Mouse (Mus musculus): ENCODE results near the gene Gm49450. TPM values are rescaled to one million over a fixed set of nuclear protein-coding genes. Genes with fewer than 3 reads are reported as not detected.

Gene Gm49450
- polyA plus RNA-seq, 1 experiment from 2014 or later, result not detected

GRCm38 (mm10) chr15:98987077-98987630 lies 33.8 kb upstream of the Gm49450 start:
- ATAC-seq (ENCODE audit: low FRiP score, low TSS enrichment) (no peak), DNase-seq (ENCODE audit: low spot score) (no peak)
- H3K27ac ChIP-seq (replicated peaks), result peak overlapping the region; percentile 98
- no peak overlapping the region for H3K9ac ChIP-seq (ENCODE audit: low read length)
- H3K4me3 ChIP-seq (ENCODE audit: low read depth, low read length), result no peak overlapping the region
- no peaks in the 10 kb centered on the region for H3K36me3 ChIP-seq (ENCODE audit: control insufficient read depth, insufficient read depth, low read length)
- H3K27me3 ChIP-seq (ENCODE audit: control insufficient read depth, insufficient read depth, low read length), result no peaks in the 10 kb centered on the region
- peak overlapping the region; percentile 21 for H3K4me2 ChIP-seq (replicated peaks; ENCODE audit: low read depth)
- H3K4me1 ChIP-seq (replicated peaks; ENCODE audit: control insufficient read depth, insufficient read depth), result 0 out of 2 replicates have a peak, but pooled peaks cover 2% of the 10 kb centered on the region
- H3K9me3 ChIP-seq (ENCODE audit: control insufficient read depth, low read length), result no peaks in the 10 kb centered on the region
- no peak for TF ChIP-seq CTCF (IDR thresholded peaks at IDR 0.05; ENCODE audit: low read depth)
- 33% methylated on average over 7 of the region's 7 CpGs for WGBS

DNA sequence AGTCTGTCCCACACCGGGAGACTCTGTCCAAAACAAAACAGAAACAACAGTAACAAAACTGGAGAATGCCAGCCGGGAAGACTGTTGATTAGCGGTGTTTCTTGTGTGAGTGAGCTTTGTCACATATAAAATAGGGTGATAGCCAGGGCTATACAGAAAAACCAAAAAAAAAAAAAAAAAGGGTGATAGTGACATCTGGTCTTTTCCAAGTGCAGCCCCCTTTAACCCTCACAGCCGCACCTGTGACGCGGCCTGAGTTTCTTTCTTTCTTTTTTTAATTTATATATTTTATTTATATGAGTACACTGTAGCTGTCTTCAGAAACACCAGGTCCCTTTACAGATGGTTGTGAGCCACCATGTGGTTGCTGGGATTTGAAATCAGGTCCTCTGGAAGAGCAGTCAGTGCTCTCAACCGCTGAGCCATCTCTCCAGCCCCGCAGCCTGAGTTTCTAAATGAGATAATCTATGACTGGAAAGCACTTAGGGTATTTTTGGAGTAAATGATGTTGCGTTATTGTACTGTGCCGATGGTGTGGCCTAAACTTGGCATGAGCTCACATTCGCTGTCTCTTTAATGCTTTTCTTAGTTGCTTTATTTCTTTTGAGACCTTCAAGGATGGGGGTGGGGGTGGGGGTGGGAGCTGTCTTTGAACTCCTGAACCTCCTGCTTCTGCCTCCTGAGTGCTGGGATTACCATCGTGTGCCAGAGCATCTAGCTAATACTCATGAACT lies 32.8 kb upstream of the Gm49450 start:
- WGBS, result 39% methylated on average over 12 of the region's 12 CpGs
- Histone ChIP-seq H3K4me3 (ENCODE audit: low read depth, low read length) (peak overlapping the region; percentile 52), H3K27me3 (ENCODE audit: control insufficient read depth, insufficient read depth, low read length) (no peaks in the 10 kb centered on the region), H3K27ac (replicated peaks) (peak overlapping the region; percentile 98), H3K4me1 (replicated peaks; ENCODE audit: control insufficient read depth, insufficient read depth) (0 out of 2 replicates have a peak, but pooled peaks cover 2% of the 10 kb centered on the region), H3K9ac (ENCODE audit: low read length) (peak overlapping the region; percentile 79), H3K36me3 (ENCODE audit: control insufficient read depth, insufficient read depth, low read length) (no peaks in the 10 kb centered on the region), H3K4me2 (replicated peaks; ENCODE audit: low read depth) (peak overlapping the region; percentile 61), H3K9me3 (ENCODE audit: control insufficient read depth, low read length) (no peaks in the 10 kb centered on the region)
- no peak for DNase-seq (ENCODE audit: low spot score)
- no peak for ATAC-seq (ENCODE audit: low FRiP score, low TSS enrichment)
- TF ChIP-seq CTCF (IDR thresholded peaks at IDR 0.05; ENCODE audit: low read depth) (no peak), EP300 (optimal IDR thresholded peaks at IDR 0.05) (no peak)

- Histone ChIP-seq H3K27me3 (ENCODE audit: control insufficient read depth, insufficient read depth, low read length) (no peaks in the 10 kb centered on the region), H3K9me3 (ENCODE audit: control insufficient read depth, low read length) (no peaks in the 10 kb centered on the region), H3K36me3 (ENCODE audit: control insufficient read depth, insufficient read depth, low read length) (no peaks in the 10 kb centered on the region), H3K27ac (replicated peaks) (peak overlapping the region; percentile 98), H3K4me2 (replicated peaks; ENCODE audit: low read depth) (peak overlapping the region; percentile 61), H3K4me1 (replicated peaks; ENCODE audit: control insufficient read depth, insufficient read depth) (no peaks in the 10 kb centered on the region), H3K9ac (ENCODE audit: low read length) (peak overlapping the region; percentile 79), H3K4me3 (ENCODE audit: low read depth, low read length) (peak overlapping the region; percentile 52)
- no peak for TF ChIP-seq CTCF (IDR thresholded peaks at IDR 0.05; ENCODE audit: low read depth)
- no peak for TF ChIP-seq EP300 (optimal IDR thresholded peaks at IDR 0.05)
- peak; percentile 85 for ATAC-seq (ENCODE audit: low FRiP score, low TSS enrichment)
- under 1% methylated on average over 29 of the region's 29 CpGs for WGBS
- peak; percentile 80 for DNase-seq (ENCODE audit: low spot score)
Observed at GRCm38 (mm10) chr15:98985240-98985981, 32.1 kb upstream of the Gm49450 start.

- Histone ChIP-seq H3K9ac (ENCODE audit: low read length) (no peak overlapping the region; the same call in 1 of the 2 replicates), H3K36me3 (ENCODE audit: control insufficient read depth, insufficient read depth, low read length) (no peaks in the 10 kb centered on the region), H3K4me1 (replicated peaks; ENCODE audit: control insufficient read depth, insufficient read depth) (no peaks in the 10 kb centered on the region), H3K9me3 (ENCODE audit: control insufficient read depth, low read length) (no peaks in the 10 kb centered on the region), H3K4me3 (ENCODE audit: low read depth, low read length) (peak overlapping the region; percentile 52; the same call in 1 of the 2 replicates), H3K27me3 (ENCODE audit: control insufficient read depth, insufficient read depth, low read length) (no peaks in the 10 kb centered on the region), H3K4me2 (replicated peaks; ENCODE audit: low read depth) (peak overlapping the region; percentile 61), H3K27ac (replicated peaks) (peak overlapping the region; percentile 98)
- 51% methylated on average over 6 of the region's 6 CpGs for WGBS
- ATAC-seq (ENCODE audit: low FRiP score, low TSS enrichment) (no peak), DNase-seq (ENCODE audit: low spot score) (no peak)
- TF ChIP-seq CTCF (IDR thresholded peaks at IDR 0.05; ENCODE audit: low read depth) (no peak), EP300 (optimal IDR thresholded peaks at IDR 0.05) (no peak)
Observed at GRCm38 (mm10) chr15:98984681-98985080, 31.3 kb upstream of the Gm49450 start.

DNA sequence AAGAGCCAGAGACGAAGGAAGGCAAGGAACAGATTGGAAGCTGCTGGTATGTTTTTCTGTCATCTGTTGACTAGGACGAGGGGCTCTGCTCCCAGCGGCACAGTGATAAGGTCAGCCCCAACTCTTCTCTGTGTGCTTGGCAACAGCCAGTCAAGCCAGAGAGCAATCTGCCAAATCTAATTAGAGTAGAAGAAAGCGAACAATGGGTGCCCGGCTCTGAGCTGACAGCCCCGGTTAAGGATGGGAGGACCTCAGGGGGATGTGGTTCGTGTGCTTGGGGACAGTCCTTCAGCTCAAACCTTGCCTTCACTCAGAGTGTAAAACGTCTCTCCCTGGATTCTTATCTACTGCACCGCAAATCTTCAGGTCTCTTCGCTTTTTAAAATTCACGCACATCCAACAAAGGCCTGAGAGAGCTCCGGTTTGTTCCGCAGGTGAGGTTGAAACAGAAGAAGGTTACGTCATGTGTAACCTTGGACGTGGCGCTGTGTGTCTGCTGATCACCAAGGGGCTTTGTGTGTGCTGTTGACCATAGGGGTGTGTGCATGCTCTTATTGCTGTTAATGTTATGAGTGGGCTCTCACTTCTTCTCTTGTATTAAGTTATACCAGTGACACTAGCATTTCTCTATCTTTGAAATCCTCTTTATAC lies 30.2 kb upstream of the Gm49450 start:
- Histone ChIP-seq H3K36me3 (ENCODE audit: control insufficient read depth, insufficient read depth, low read length) (no peaks in the 10 kb centered on the region), H3K4me1 (replicated peaks; ENCODE audit: control insufficient read depth, insufficient read depth) (no peaks in the 10 kb centered on the region), H3K27ac (replicated peaks) (no peak overlapping the region), H3K27me3 (ENCODE audit: control insufficient read depth, insufficient read depth, low read length) (no peaks in the 10 kb centered on the region), H3K9ac (ENCODE audit: low read length) (no peak overlapping the region), H3K9me3 (ENCODE audit: control insufficient read depth, low read length) (no peaks in the 10 kb centered on the region), H3K4me3 (ENCODE audit: low read depth, low read length) (no peak overlapping the region), H3K4me2 (replicated peaks; ENCODE audit: low read depth) (no peak overlapping the region)
- TF ChIP-seq EP300 (optimal IDR thresholded peaks at IDR 0.05) (no peak), CTCF (IDR thresholded peaks at IDR 0.05; ENCODE audit: low read depth) (no peak)
- ATAC-seq (ENCODE audit: low FRiP score, low TSS enrichment) (no peak), DNase-seq (ENCODE audit: low spot score) (no peak)
- 53% methylated on average over 16 of the region's 16 CpGs for WGBS
